Mouse (Mus musculus) ES-E14 (cell line): ENCODE data around the gene Prex1. TPM values are rescaled to one million over a fixed set of nuclear protein-coding genes. Genes with fewer than 3 reads are reported as not detected.

Experiments
- DNase-seq: peaks from one replicate; pipeline ENCODE4 v3.0.0-alpha.2; 2013; ENCODE audit warnings: low read depth, low spot score
- H3K27ac ChIP-seq: 2 replicates; pipeline ENCODE4 v1.5.1; 2012; ENCODE audit warnings: low read depth, mild to moderate bottlenecking, low read length, moderate library complexity, mixed read lengths; ENCODE audit not compliant: poor library complexity, insufficient read depth, severe bottlenecking
- H3K36me3 ChIP-seq: 2 replicates; pipeline ENCODE4 v1.6.1; 2012; ENCODE audit warnings: mild to moderate bottlenecking, low read length, moderate library complexity, mixed read lengths; ENCODE audit not compliant: control insufficient read depth, poor library complexity, insufficient read depth, severe bottlenecking
- H3K4me1 ChIP-seq, 2 experiments: fragments of 150-350 bp in 1 of 2; sonication (generic) in 1 of 2; 2 replicates each; pipeline ENCODE4 v1.6.1; 2012; ENCODE audit warnings: low read length in 2 of 2, mild to moderate bottlenecking in 1 of 2, mixed read lengths in 1 of 2; ENCODE audit not compliant: control insufficient read depth in 2 of 2, insufficient read depth in 2 of 2, poor library complexity in 1 of 2
- H3K4me3 ChIP-seq, 2 experiments: fragments of 150-350 bp in 1 of 2; sonication (generic) in 1 of 2; 2 replicates each; pipeline ENCODE4 v1.5.1; 2012; ENCODE audit warnings: low read length in 2 of 2, low read depth in 1 of 2, mild to moderate bottlenecking in 1 of 2, mixed read lengths in 1 of 2; ENCODE audit not compliant: insufficient read depth in 1 of 2, poor library complexity in 1 of 2, severe bottlenecking in 1 of 2
- H3K9ac ChIP-seq: 2 replicates; pipeline ENCODE4 v1.6.1; 2012; ENCODE audit warnings: low read depth, mild to moderate bottlenecking, low read length, mixed read lengths; ENCODE audit not compliant: poor library complexity, insufficient read depth, severe bottlenecking
- H3K9me3 ChIP-seq: fragments of 150-350 bp; sonication (generic); 2 replicates; pipeline ENCODE4 v1.6.1; 2012; ENCODE audit warnings: low read depth, mild to moderate bottlenecking, low read length; ENCODE audit not compliant: control insufficient read depth, insufficient read depth
- CHD2 ChIP-seq: IDR thresholded peaks from 2 replicates; pipeline ENCODE4 v1.6.1; 2014; ENCODE audit warnings: mild to moderate bottlenecking, low read depth, low read length, inconsistent platforms
- HCFC1 ChIP-seq: IDR thresholded peaks from 2 replicates; pipeline ENCODE4 v1.6.1; 2012; ENCODE audit warnings: low read length, inconsistent platforms, borderline replicate concordance; ENCODE audit not compliant: insufficient read depth
- MAFK ChIP-seq: IDR thresholded peaks from 2 replicates; pipeline ENCODE4 v1.6.1; 2014; ENCODE audit warnings: mild to moderate bottlenecking, low read depth, low read length, inconsistent platforms; ENCODE audit not compliant: insufficient read depth
- ZC3H11A ChIP-seq: IDR thresholded peaks from 2 replicates; pipeline ENCODE4 v1.6.1; 2012; ENCODE audit warnings: low read depth, mild to moderate bottlenecking, inconsistent platforms, low read length, borderline replicate concordance
- ZNF384 ChIP-seq: IDR thresholded peaks from 2 replicates; pipeline ENCODE4 v1.6.1; 2012; ENCODE audit warnings: low read depth, low read length, inconsistent platforms
- in situ Hi-C, 2 experiments: fragments of 600-800 bp; cut with MboI; formaldehyde crosslinking; loops; one replicate each; pipeline ENCODE4 v1.15.1; 2025; ENCODE audit warnings: low sequenced_read_pairs in 2 of 2, inconsistent platforms in 1 of 2; ENCODE audit not compliant: unreplicated experiment in 2 of 2
- total RNA-seq: library from RNA; depleted of rRNA; stranded (reverse); fragments of 300-350 nt; gene quantifications from 2 replicates; pipeline ENCODE4 v1.2.3, GENCODE M21; 2012

Gene Prex1
- total RNA-seq, 1 experiment = 1.5 TPM

GRCm38 (mm10) chr2:166663250-166663961, 50.2 kb downstream of the Prex1 start:
- TF ChIP-seq ZC3H11A (no peak), ZNF384 (no peak), CHD2 (no peak), HCFC1 (no peak), MAFK (no peak)
- Histone ChIP-seq H3K9me3 (no peaks in the 10 kb centered on the region), H3K4me1 (no peaks in the 10 kb centered on the region), H3K4me3 (no peak overlapping the region), H3K9ac (no peak overlapping the region), H3K27ac (no peak overlapping the region), H3K36me3 (no peaks in the 10 kb centered on the region)
- DNase-seq = no peak
- in situ Hi-C loops = no loop called here

- no peak overlapping the region for H3K4me3 ChIP-seq
- peaks cover 0 to 3% of the 10 kb centered on the region in 2 experiments; a peak in 1 of 4 replicates for H3K4me1 ChIP-seq
- no peak overlapping the region for H3K27ac ChIP-seq
- in situ Hi-C loops = no loop called here
- no peaks in the 10 kb centered on the region for H3K9me3 ChIP-seq
- no peaks in the 10 kb centered on the region for H3K36me3 ChIP-seq
- H3K9ac ChIP-seq = no peak overlapping the region
- TF ChIP-seq ZC3H11A (no peak), HCFC1 (no peak), CHD2 (no peak), ZNF384 (no peak), MAFK (no peak)
- DNase-seq = no peak
These were observed 51.0 kb downstream of the Prex1 start for GRCm38 (mm10) chr2:166662595-166663160.

GRCm38 (mm10) chr2:166661971-166662370, 51.7 kb downstream of the Prex1 start:
- Histone ChIP-seq H3K36me3 (no peaks in the 10 kb centered on the region), H3K9me3 (no peaks in the 10 kb centered on the region), H3K4me3 (no peak overlapping the region), H3K27ac (no peak overlapping the region), H3K4me1 (peaks cover 0 to 8% of the 10 kb centered on the region in 2 experiments; a peak in 3 of 4 replicates), H3K9ac (no peak overlapping the region)
- DNase-seq = no peak
- TF ChIP-seq HCFC1 (no peak), ZC3H11A (no peak), ZNF384 (no peak)
- in situ Hi-C loops = no loop called here

- H3K9me3 ChIP-seq = no peaks in the 10 kb centered on the region
- no peak overlapping the region for H3K4me3 ChIP-seq
- H3K36me3 ChIP-seq = no peaks in the 10 kb centered on the region
- H3K4me1 ChIP-seq = peaks cover 0 to 11% of the 10 kb centered on the region in 2 experiments; a peak in 3 of 4 replicates
- in situ Hi-C loops = no loop called here
- no peak overlapping the region for H3K9ac ChIP-seq
- TF ChIP-seq ZC3H11A (no peak), MAFK (no peak), CHD2 (no peak)
- H3K27ac ChIP-seq = no peak overlapping the region
- DNase-seq = no peak
These were observed 52.1 kb downstream of the Prex1 start for GRCm38 (mm10) chr2:166661498-166661897.

- in situ Hi-C loops = no loop called here
- Histone ChIP-seq H3K27ac (no peak overlapping the region), H3K4me3 (no peak overlapping the region), H3K9me3 (no peaks in the 10 kb centered on the region), H3K4me1 (peaks cover 0 to 29% of the 10 kb centered on the region in 2 experiments; a peak in 3 of 4 replicates), H3K36me3 (no peaks in the 10 kb centered on the region), H3K9ac (no peak overlapping the region)
- TF ChIP-seq MAFK (no peak), CHD2 (no peak), HCFC1 (no peak), ZC3H11A (no peak), ZNF384 (no peak)
- no peak for DNase-seq
These were observed 55.3 kb downstream of the Prex1 start for GRCm38 (mm10) chr2:166658380-166658779.
